12 mouse cellular contexts compared by ENCODE assay signal in the genomic region with DNA sequence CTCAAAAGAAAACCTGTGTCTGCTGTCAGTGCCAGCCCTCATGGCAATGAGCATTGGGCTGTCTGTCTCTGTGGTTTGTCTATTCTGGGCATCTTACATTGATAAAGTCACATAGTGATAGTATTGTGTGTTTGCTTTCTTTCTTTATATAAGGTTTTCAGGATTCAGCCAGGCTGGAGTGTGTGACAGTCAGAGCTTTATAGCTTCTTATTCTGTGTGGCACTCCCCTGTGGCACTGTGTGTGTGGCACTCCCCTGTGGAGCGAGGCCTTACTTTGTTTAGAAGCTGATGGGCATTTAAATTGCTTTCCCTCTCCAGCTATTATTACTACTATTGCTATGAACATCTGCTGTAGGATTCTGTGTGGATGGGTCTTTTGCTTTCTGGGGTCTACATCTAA. TPM values are rescaled to one million over a fixed set of nuclear protein-coding genes. Genes with fewer than 3 reads are reported as not detected.
"Had no signal": no experiment of that assay in that cellular context is flagged by ENCODE, and none has a peak within 500 bp of the region (broad histone marks: within the 10 kb centered on the region; RNA-seq: fewer than 3 reads in every experiment).

No protein-coding gene starts in this region.

- H3K4me3 ChIP-seq: limb, embryonic 13.5 days; midbrain, embryonic 10.5 days; myocyte had no signal

- H3K4me1 ChIP-seq: midbrain, embryonic 10.5 days had no signal

- H3K9ac ChIP-seq: limb, embryonic 13.5 days; liver, embryonic 14.5 days had no signal

- H3K27ac ChIP-seq: limb, embryonic 13.5 days; liver, embryonic 14.5 days; midbrain, embryonic 10.5 days; stomach, postnatal 0 days had no signal

- H3K27me3 ChIP-seq: limb, embryonic 13.5 days had no signal

- DNase-seq: kidney, postnatal 25 days; lung, adult 18-20 months; lung, postnatal 4 days; midbrain, embryonic 14.5 days; thymus, postnatal 4 days had no signal

- H3K36me3 ChIP-seq: limb, embryonic 13.5 days; midbrain, embryonic 10.5 days had no signal

- H3K9me3 ChIP-seq: limb, embryonic 13.5 days; midbrain, embryonic 10.5 days had no signal

- H3K4me2 ChIP-seq: limb, embryonic 13.5 days had no signal

RNA-seq across cellular contexts. Expression of gene Slc1a1, which starts 30.7 kb away (rescaled TPM):
- total RNA-seq: liver, adult 2 months; megakaryocyte, adult 5-6 weeks had no signal
- polyA plus RNA-seq: liver, adult 2 months; liver, embryonic 14.5 days; myocyte had no signal
